Mouse (Mus musculus) adrenal gland, postnatal 14 days (tissue): ENCODE measurements around the gene Spata31d1d. TPM values are rescaled to one million over a fixed set of nuclear protein-coding genes. Genes with fewer than 3 reads are reported as not detected.

Experiments
- DNase-seq: peaks from one replicate; pipeline ENCODE4 v3.0.0; 2021; ENCODE audit warnings: mixed read lengths
- total RNA-seq: library from RNA; stranded (reverse); gene quantifications from 2 replicates; pipeline ENCODE4 v1.2.3, GENCODE M21; 2021

Gene Spata31d1d
- total RNA-seq, 1 experiment from 2014 or later: not detected

GRCm38 (mm10) chr13:59676316-59677229 is 55.0 kb downstream of the Spata31d1d start:
- no peak for DNase-seq

Other genes starting within 250 kb of the Spata31d1d start
- 29.6 and 32.2 TPM in 2 replicates for gene Agtpbp1, start 146.5 kb downstream of the Spata31d1d start, total RNA-seq
- gene Naa35, start 146.5 kb downstream of the Spata31d1d start, total RNA-seq: 58.4 and 60.0 TPM in 2 replicates
- gene Golm1, start 55.9 kb downstream of the Spata31d1d start, total RNA-seq: 10.7 and 13.7 TPM in 2 replicates
- gene 4921517D22Rik, start 37.6 kb downstream of the Spata31d1d start, total RNA-seq: not detected in 2 replicates
- not detected in 2 replicates for gene Spata31d1a, start 21.4 kb downstream of the Spata31d1d start, total RNA-seq
- not detected in 2 replicates for gene Spata31d1b, start 19.5 kb downstream of the Spata31d1d start, total RNA-seq
- not detected in 2 replicates for gene 1700014D04Rik, start 15.0 kb upstream of the Spata31d1d start, total RNA-seq
- 136 and 140 TPM in 2 replicates for gene Isca1, start 38.1 kb upstream of the Spata31d1d start, total RNA-seq
- not detected in 2 replicates for gene Gm49354, start 50.5 kb upstream of the Spata31d1d start, total RNA-seq
- 67.8 and 79.4 TPM in 2 replicates for gene Tut7, start 91.4 kb upstream of the Spata31d1d start, total RNA-seq